Mouse (Mus musculus) monocyte, adult 5-6 weeks (primary cell): ENCODE measurements at regions not wholly inside any gene's neighbourhood (a gene's known extent, or its start where the extent isn't known, plus 50 kb on each side); places are given as distances from the start of the nearest gene placed in this dataset.
A peak's percentile ranks its signal among the peaks of the same experiment; 100 is the strongest.

Experiments
- ATAC-seq: fragments of 153-309, 156-312 bp; replicated peaks from 2 replicates; pipeline ENCODE4 v1.8.0; 2017; ENCODE audit warnings: mild to moderate bottlenecking; ENCODE audit not compliant: low TSS enrichment, insufficient number of reproducible peaks, severe bottlenecking, poor library complexity, low FRiP score

- no peak for ATAC-seq
These were observed 158.0 kb downstream of the Fam43a start for GRCm38 (mm10) chr16:30757556-30757955.

GRCm38 (mm10) chr16:30758041-30758440 is 158.5 kb downstream of the Fam43a start:
- no peak for ATAC-seq

GRCm38 (mm10) chr16:30759503-30759902 is 160.0 kb downstream of the Fam43a start:
- ATAC-seq = no peak

GRCm38 (mm10) chr16:30761201-30761710 is 161.7 kb downstream of the Fam43a start:
- no peak for ATAC-seq

GRCm38 (mm10) chr16:30762898-30763595 is 163.5 kb downstream of the Fam43a start:
- ATAC-seq = no peak

- no peak for ATAC-seq
These were observed 166.1 kb downstream of the Fam43a start for GRCm38 (mm10) chr16:30765591-30765990.

- ATAC-seq = no peak
These were observed 169.5 kb downstream of the Fam43a start for GRCm38 (mm10) chr16:30769007-30769442.

GRCm38 (mm10) chr16:30769467-30769866 is 169.9 kb downstream of the Fam43a start:
- ATAC-seq = no peak

GRCm38 (mm10) chr16:30772802-30773201 is 173.3 kb downstream of the Fam43a start:
- ATAC-seq = no peak

- no peak for ATAC-seq
These were observed 175.6 kb downstream of the Fam43a start for GRCm38 (mm10) chr16:30774951-30775661.

- peak; percentile 47; the same call in 1 of the 2 replicates for ATAC-seq
These were observed 176.5 kb downstream of the Fam43a start for GRCm38 (mm10) chr16:30775740-30776700.

GRCm38 (mm10) chr16:30777416-30777815 is 177.9 kb downstream of the Fam43a start:
- ATAC-seq = no peak

GRCm38 (mm10) chr16:30778078-30778477 is 178.6 kb downstream of the Fam43a start:
- ATAC-seq = no peak

- ATAC-seq = no peak
These were observed 179.4 kb downstream of the Fam43a start for GRCm38 (mm10) chr16:30778945-30779344.

- ATAC-seq = no peak
These were observed 184.7 kb downstream of the Fam43a start for GRCm38 (mm10) chr16:30784261-30784660.

GRCm38 (mm10) chr16:30784949-30785348 is 185.4 kb downstream of the Fam43a start:
- no peak for ATAC-seq

- ATAC-seq = no peak
These were observed 186.5 kb downstream of the Fam43a start for GRCm38 (mm10) chr16:30786060-30786459.

- no peak for ATAC-seq
These were observed 187.8 kb downstream of the Fam43a start for GRCm38 (mm10) chr16:30787351-30787750.

- no peak for ATAC-seq
These were observed 188.8 kb downstream of the Fam43a start for GRCm38 (mm10) chr16:30788321-30788781.
